Mouse (Mus musculus) brown adipose tissue, adult 24 weeks (tissue): Measurements from ENCODE around the gene Tmprss11e. TPM values are rescaled to one million over a fixed set of nuclear protein-coding genes. Genes with fewer than 3 reads are reported as not detected.

Experiments
- H3K27ac ChIP-seq: fragments of 200-500 bp; replicated peaks from 2 replicates; pipeline ENCODE4 v1.5.1; 2012; ENCODE audit warnings: low read depth, mild to moderate bottlenecking, low read length
- H3K4me1 ChIP-seq: fragments of 200-500 bp; 2 replicates; pipeline ENCODE4 v1.6.1; 2012; ENCODE audit warnings: low read length, mixed read lengths; ENCODE audit not compliant: control insufficient read depth, insufficient read depth, insufficient read length
- H3K4me3 ChIP-seq: fragments of 200-500 bp; 2 replicates; pipeline ENCODE4 v1.5.1; 2012; ENCODE audit warnings: low read depth, mild to moderate bottlenecking, low read length, moderate library complexity; ENCODE audit not compliant: insufficient read depth
- polyA plus RNA-seq: library from polyadenylated mRNA; stranded (reverse); fragments of >200 nt; gene quantifications from 2 replicates; pipeline ENCODE4 v1.2.4, GENCODE M21; 2012; ENCODE audit not compliant: missing spikeins, insufficient read depth, insufficient read length

Tmprss11e gene
- not detected in 2 replicates for polyA plus RNA-seq

GRCm38 (mm10) chr5:86745715-86746114, at the start of gene Tmprss11e:
Tmprss11e (minus strand) TSS chr5:86745815.
- Histone ChIP-seq H3K4me1 (no peaks in the 10 kb centered on the region), H3K4me3 (no peak within 1 kb of the TSS), H3K27ac (no peak within 1 kb of the TSS)

GRCm38 (mm10) chr5:86792807-86793206, 47.2 kb upstream of the Tmprss11e start:
- no peak overlapping the region for H3K4me3 ChIP-seq
- no peaks in the 10 kb centered on the region for H3K4me1 ChIP-seq
- no peak overlapping the region for H3K27ac ChIP-seq

- Histone ChIP-seq H3K27ac (no peak overlapping the region), H3K4me1 (no peaks in the 10 kb centered on the region), H3K4me3 (no peak overlapping the region)
These were observed 46.6 kb upstream of the Tmprss11e start for GRCm38 (mm10) chr5:86792249-86792648.

- H3K27ac ChIP-seq, result no peak overlapping the region
- H3K4me1 ChIP-seq, result no peaks in the 10 kb centered on the region
- no peak overlapping the region for H3K4me3 ChIP-seq
These were observed 44.3 kb upstream of the Tmprss11e start for GRCm38 (mm10) chr5:86789954-86790353.

- Histone ChIP-seq H3K4me3 (no peak overlapping the region), H3K4me1 (no peaks in the 10 kb centered on the region), H3K27ac (no peak overlapping the region)
These were observed 41.2 kb upstream of the Tmprss11e start for GRCm38 (mm10) chr5:86786798-86787197.

GRCm38 (mm10) chr5:86784205-86784604, 38.6 kb upstream of the Tmprss11e start:
- Histone ChIP-seq H3K4me1 (no peaks in the 10 kb centered on the region), H3K27ac (no peak overlapping the region), H3K4me3 (no peak overlapping the region)

- Histone ChIP-seq H3K27ac (no peak overlapping the region), H3K4me1 (no peaks in the 10 kb centered on the region), H3K4me3 (no peak overlapping the region)
These were observed 37.4 kb upstream of the Tmprss11e start for GRCm38 (mm10) chr5:86783059-86783458.

GRCm38 (mm10) chr5:86778471-86778870, 32.9 kb upstream of the Tmprss11e start:
- H3K4me3 ChIP-seq, result no peak overlapping the region
- no peaks in the 10 kb centered on the region for H3K4me1 ChIP-seq
- H3K27ac ChIP-seq, result no peak overlapping the region

GRCm38 (mm10) chr5:86776941-86777340, 31.3 kb upstream of the Tmprss11e start:
- Histone ChIP-seq H3K4me1 (no peaks in the 10 kb centered on the region), H3K4me3 (no peak overlapping the region), H3K27ac (no peak overlapping the region)

GRCm38 (mm10) chr5:86771010-86771409, 25.4 kb upstream of the Tmprss11e start:
- no peak overlapping the region for H3K4me3 ChIP-seq
- no peak overlapping the region for H3K27ac ChIP-seq
- H3K4me1 ChIP-seq, result no peaks in the 10 kb centered on the region

GRCm38 (mm10) chr5:86769015-86769658, 23.5 kb upstream of the Tmprss11e start:
- Histone ChIP-seq H3K4me1 (no peaks in the 10 kb centered on the region), H3K27ac (no peak overlapping the region), H3K4me3 (no peak overlapping the region)

- Histone ChIP-seq H3K4me1 (no peaks in the 10 kb centered on the region), H3K27ac (no peak overlapping the region), H3K4me3 (no peak overlapping the region)
These were observed 2.8 kb downstream of the Tmprss11e start for GRCm38 (mm10) chr5:86742796-86743195.

GRCm38 (mm10) chr5:86741146-86741545, 4.5 kb downstream of the Tmprss11e start:
- Histone ChIP-seq H3K4me1 (no peaks in the 10 kb centered on the region), H3K4me3 (no peak overlapping the region), H3K27ac (no peak overlapping the region)

GRCm38 (mm10) chr5:86735808-86736207, 9.8 kb downstream of the Tmprss11e start:
- Histone ChIP-seq H3K4me3 (no peak overlapping the region), H3K27ac (no peak overlapping the region), H3K4me1 (no peaks in the 10 kb centered on the region)

GRCm38 (mm10) chr5:86730587-86730986, 15.0 kb downstream of the Tmprss11e start:
- no peak overlapping the region for H3K27ac ChIP-seq
- no peak overlapping the region for H3K4me3 ChIP-seq
- H3K4me1 ChIP-seq, result no peaks in the 10 kb centered on the region

- H3K4me3 ChIP-seq, result no peak overlapping the region
- no peak overlapping the region for H3K27ac ChIP-seq
- H3K4me1 ChIP-seq, result no peaks in the 10 kb centered on the region
These were observed 17.0 kb downstream of the Tmprss11e start for GRCm38 (mm10) chr5:86728574-86728973.
